In genomic region chr5:43384689-43385375, GRCm38 (mm10) we compare ENCODE assay signal across 23 mouse cellular contexts.
DNase-seq lines count a peak whose midpoint lies in the region; ATAC-seq and TF ChIP-seq lines count a peak whose summit lies in the region.
"Had no signal": no experiment of that assay in that cellular context is flagged by ENCODE, and none has a peak within 500 bp of the region (broad histone marks: within the 10 kb centered on the region; RNA-seq: fewer than 3 reads in every experiment).

No protein-coding gene starts in this region.

- no peaks in the 10 kb centered on the region for H3K27me3 ChIP-seq in liver, postnatal 0 days (ENCODE audit: insufficient read depth, low read length)
- H3K27me3 ChIP-seq in liver, embryonic 11.5 days (replicated peaks; ENCODE audit: control insufficient read depth, insufficient read depth, low read length) = no peaks in the 10 kb centered on the region
- H3K27me3 ChIP-seq: forebrain, embryonic 12.5 days; heart, embryonic 15.5 days; hindbrain, embryonic 15.5 days; midbrain, embryonic 12.5 days had no signal

- H3K4me1 ChIP-seq in liver, postnatal 0 days (ENCODE audit: insufficient read depth) = no peaks in the 10 kb centered on the region
- H3K4me1 ChIP-seq in liver, embryonic 11.5 days (replicated peaks; ENCODE audit: control insufficient read depth, insufficient read depth, low read length) = no peaks in the 10 kb centered on the region
- H3K4me1 ChIP-seq: forebrain, embryonic 12.5 days; heart, embryonic 15.5 days; hindbrain, embryonic 15.5 days; midbrain, embryonic 12.5 days had no signal

- H3K4me3 ChIP-seq in liver, postnatal 0 days (ENCODE audit: low read depth, low read length) = no peak overlapping the region
- H3K4me3 ChIP-seq in liver, embryonic 11.5 days (ENCODE audit: low read depth, low read length) = no peak overlapping the region
- H3K4me3 ChIP-seq: forebrain, embryonic 12.5 days; heart, embryonic 15.5 days; hindbrain, embryonic 15.5 days; midbrain, embryonic 12.5 days had no signal

- no peak overlapping the region for H3K4me2 ChIP-seq in liver, postnatal 0 days (ENCODE audit: low read depth, low read length)
- no peak overlapping the region for H3K4me2 ChIP-seq in liver, embryonic 11.5 days
- H3K4me2 ChIP-seq: forebrain, embryonic 12.5 days; heart, embryonic 15.5 days; hindbrain, embryonic 15.5 days; midbrain, embryonic 12.5 days had no signal

- no peaks in the 10 kb centered on the region for H3K9me3 ChIP-seq in liver, postnatal 0 days (ENCODE audit: low read length)
- H3K9me3 ChIP-seq in liver, embryonic 11.5 days (ENCODE audit: control insufficient read depth, low read length) = no peaks in the 10 kb centered on the region
- H3K9me3 ChIP-seq: forebrain, embryonic 12.5 days; heart, embryonic 15.5 days; hindbrain, embryonic 15.5 days; midbrain, embryonic 12.5 days had no signal

- no peak for TF ChIP-seq CTCF in liver, postnatal 0 days (IDR thresholded peaks at IDR 0.05; ENCODE audit: low read depth)

- WGBS in liver, postnatal 0 days (ENCODE audit: insufficient replicate concordance) = 59% methylated on average over 3 of the region's 3 CpGs
- whole genome bisulfite sequencing in liver, embryonic 11.5 days = 77% methylated on average over 3 of the region's 3 CpGs

- H3K9ac ChIP-seq in liver, postnatal 0 days (replicated peaks) = no peak overlapping the region
- H3K9ac ChIP-seq in liver, embryonic 11.5 days (ENCODE audit: low read depth, low read length) = no peak overlapping the region
- H3K9ac ChIP-seq: forebrain, embryonic 12.5 days; heart, embryonic 15.5 days; hindbrain, embryonic 15.5 days; liver, embryonic 14.5 days; midbrain, embryonic 12.5 days had no signal

- ATAC-seq in liver, postnatal 0 days = peak; percentile 60
- no peak for ATAC-seq in liver, embryonic 11.5 days (replicated peaks; ENCODE audit: low FRiP score)
- ATAC-seq in megakaryocyte progenitor cell, adult 5-6 weeks (replicated peaks; ENCODE audit: poor library complexity) = no peak
- ATAC-seq: activated CD4-positive, CD25-positive, alpha-beta regulatory T cell, adult 4 months; intestine, embryonic 16.5 days had no signal

- no peak for TF ChIP-seq EP300 in liver, postnatal 0 days (IDR thresholded peaks at IDR 0.05; ENCODE audit: low read depth)

- no peaks in the 10 kb centered on the region for H3K36me3 ChIP-seq in liver, postnatal 0 days (replicated peaks; ENCODE audit: insufficient read depth, low read length)
- H3K36me3 ChIP-seq in liver, embryonic 11.5 days (ENCODE audit: control insufficient read depth, insufficient read depth, low read length) = no peaks in the 10 kb centered on the region
- H3K36me3 ChIP-seq: forebrain, embryonic 12.5 days; heart, embryonic 15.5 days; hindbrain, embryonic 15.5 days; midbrain, embryonic 12.5 days had no signal

- peak; percentile 1 to 16 for DNase-seq in kidney, postnatal 36 days
- DNase-seq in kidney, adult 18-20 months = no peak
- no peak for DNase-seq in liver, postnatal 0 days
- DNase-seq in liver, embryonic 11.5 days (ENCODE audit: low spot score) = no peak
- peak; percentile 32 for DNase-seq in 3T3-L1 (ENCODE audit: low read depth, low spot score)
- DNase-seq in MN1 (ENCODE audit: low spot score) = peak; percentile 9
- DNase-seq in thymus, postnatal 4 days = no peak
- DNase-seq: adrenal gland, postnatal 25 days; cerebellum, adult 11-12 months; cerebellum, postnatal 25 days; gastrocnemius, postnatal 25 days; heart, postnatal 4 days; retina, postnatal 1 day; thymus, postnatal 36 days had no signal

- H3K27ac ChIP-seq in liver, postnatal 0 days (ENCODE audit: low read depth) = no peak overlapping the region
- no peak overlapping the region for H3K27ac ChIP-seq in liver, embryonic 11.5 days (ENCODE audit: low read depth, low read length)
- H3K27ac ChIP-seq: forebrain, embryonic 12.5 days; heart, embryonic 15.5 days; hindbrain, embryonic 15.5 days; kidney, postnatal 0 days; liver, embryonic 14.5 days; midbrain, embryonic 12.5 days had no signal

Comparison
In these comparisons a context has a peak if more than half of its experiments do, and no peak if none do; other contexts are left out.
1. DNase-seq: peak in kidney, postnatal 36 days (2 of 2), 3T3-L1 (single experiment) and MN1 (single experiment); none in kidney, adult 18-20 months (single experiment), liver, postnatal 0 days (single experiment), liver, embryonic 11.5 days (single experiment) and thymus, postnatal 4 days (single experiment).